Mouse (Mus musculus): Measurements from ENCODE around the gene Phlda3. TPM values are rescaled to one million over a fixed set of nuclear protein-coding genes. Genes with fewer than 3 reads are reported as not detected.

Phlda3 gene
- polyA plus RNA-seq, 1 experiment from 2014 or later = 82.0 TPM

DNA sequence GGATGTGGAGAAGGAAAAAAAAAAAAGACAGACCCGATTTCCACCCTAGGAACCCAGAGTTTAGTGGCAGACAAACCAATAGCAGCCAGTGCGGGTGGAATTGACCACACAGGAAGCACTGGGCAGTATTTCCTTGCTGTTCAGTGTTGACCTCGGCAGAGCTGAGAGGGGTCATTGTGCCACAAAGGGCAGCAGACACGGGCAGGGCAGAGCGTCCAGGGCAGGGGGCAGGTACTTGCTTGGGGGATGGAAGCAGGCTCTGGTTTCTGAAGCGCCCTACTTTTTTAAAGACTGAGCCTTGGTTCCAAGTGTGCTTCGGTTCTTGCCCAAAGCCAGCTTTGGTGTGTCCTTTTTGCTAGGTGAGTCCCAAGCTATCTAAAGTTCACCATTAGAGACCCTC, 4.3 kb downstream of the Phlda3 start:
- Histone ChIP-seq H3K4me3 (ENCODE audit: low read depth, low read length) (no peak overlapping the region), H3K27ac (ENCODE audit: low read length) (0 out of 2 replicates have a peak overlapping the region, but pooled peaks have one; percentile 51), H3K27me3 (replicated peaks; ENCODE audit: insufficient read depth, low read length) (no peaks in the 10 kb centered on the region), H3K4me1 (ENCODE audit: insufficient read depth, low read depth, low read length) (peaks cover 13% of the 10 kb centered on the region; the same call in 1 of the 2 replicates), H3K9me3 (ENCODE audit: low read length) (no peaks in the 10 kb centered on the region), H3K4me2 (replicated peaks; ENCODE audit: low read depth, low read length) (no peak overlapping the region), H3K9ac (replicated peaks; ENCODE audit: low read depth) (no peak overlapping the region), H3K36me3 (ENCODE audit: insufficient read depth, low read length) (no peaks in the 10 kb centered on the region)
- TF ChIP-seq EP300 (IDR thresholded peaks at IDR 0.05) (no peak), CTCF (IDR thresholded peaks at IDR 0.05) (no peak)
- 67% methylated on average over 7 of the region's 7 CpGs for WGBS
- ATAC-seq (no peak), DNase-seq (ENCODE audit: low spot score) (no peak)

DNA sequence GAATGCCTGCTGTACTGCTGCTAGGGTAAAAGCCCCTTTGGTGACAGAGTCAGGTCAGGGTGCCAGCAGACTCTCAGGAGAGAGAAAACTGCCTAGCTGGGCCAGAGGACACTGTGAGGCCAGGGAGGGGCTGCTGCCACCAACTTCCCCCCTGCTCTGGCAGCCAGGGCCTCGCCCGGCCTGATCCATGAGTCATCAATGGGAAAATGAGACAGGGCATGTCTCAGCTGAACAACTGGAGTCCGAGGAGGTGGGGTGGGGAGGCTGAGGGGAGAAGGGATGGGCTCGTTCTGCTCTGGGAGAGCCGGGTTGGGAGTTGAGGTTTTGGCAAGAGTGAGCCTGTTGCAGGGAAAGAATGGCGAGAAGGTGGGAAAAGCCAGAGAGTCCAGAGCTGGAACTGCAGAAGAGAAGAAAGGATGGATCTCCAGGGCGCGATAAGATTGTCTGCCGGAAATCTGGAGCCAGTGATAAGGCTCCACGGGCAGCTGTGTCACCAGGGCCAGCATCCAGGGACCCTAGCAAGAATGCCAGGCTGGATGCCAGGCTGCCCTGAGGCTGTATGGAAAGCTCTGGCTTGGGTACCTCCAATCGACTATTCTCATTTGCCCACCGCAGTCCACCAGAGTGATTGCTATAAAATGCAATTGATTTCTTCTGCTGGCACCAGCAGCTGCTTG, 5.1 kb downstream of the Phlda3 start:
- Histone ChIP-seq H3K36me3 (ENCODE audit: insufficient read depth, low read length) (no peaks in the 10 kb centered on the region), H3K4me1 (ENCODE audit: insufficient read depth, low read depth, low read length) (peaks cover 7% of the 10 kb centered on the region; the same call in 1 of the 2 replicates), H3K9me3 (ENCODE audit: low read length) (no peaks in the 10 kb centered on the region), H3K9ac (replicated peaks; ENCODE audit: low read depth) (no peak overlapping the region), H3K4me3 (ENCODE audit: low read depth, low read length) (no peak overlapping the region), H3K27me3 (replicated peaks; ENCODE audit: insufficient read depth, low read length) (no peaks in the 10 kb centered on the region), H3K27ac (ENCODE audit: low read length) (no peak overlapping the region), H3K4me2 (replicated peaks; ENCODE audit: low read depth, low read length) (no peak overlapping the region)
- no peak for TF ChIP-seq CTCF (IDR thresholded peaks at IDR 0.05)
- no peak; the same call in 1 of the 2 replicates for TF ChIP-seq EP300 (IDR thresholded peaks at IDR 0.05)
- ATAC-seq (peak; percentile 78), DNase-seq (ENCODE audit: low spot score) (peak; percentile 75)
- 45% methylated on average over 12 of the region's 12 CpGs for WGBS

- 75% methylated on average over 8 of the region's 8 CpGs for WGBS
- Histone ChIP-seq H3K4me1 (ENCODE audit: insufficient read depth, low read depth, low read length) (peaks cover 5% of the 10 kb centered on the region; the same call in 1 of the 2 replicates), H3K9me3 (ENCODE audit: low read length) (no peaks in the 10 kb centered on the region), H3K4me3 (ENCODE audit: low read depth, low read length) (no peak overlapping the region), H3K27ac (ENCODE audit: low read length) (no peak overlapping the region), H3K36me3 (ENCODE audit: insufficient read depth, low read length) (no peaks in the 10 kb centered on the region), H3K4me2 (replicated peaks; ENCODE audit: low read depth, low read length) (no peak overlapping the region), H3K9ac (replicated peaks; ENCODE audit: low read depth) (no peak overlapping the region), H3K27me3 (replicated peaks; ENCODE audit: insufficient read depth, low read length) (no peaks in the 10 kb centered on the region)
- no peak for ATAC-seq
- no peak for DNase-seq (ENCODE audit: low spot score)
- TF ChIP-seq EP300 (IDR thresholded peaks at IDR 0.05) (no peak), CTCF (IDR thresholded peaks at IDR 0.05) (no peak)
These were observed 5.7 kb downstream of the Phlda3 start for GRCm38 (mm10) chr1:135771573-135771970.

DNA sequence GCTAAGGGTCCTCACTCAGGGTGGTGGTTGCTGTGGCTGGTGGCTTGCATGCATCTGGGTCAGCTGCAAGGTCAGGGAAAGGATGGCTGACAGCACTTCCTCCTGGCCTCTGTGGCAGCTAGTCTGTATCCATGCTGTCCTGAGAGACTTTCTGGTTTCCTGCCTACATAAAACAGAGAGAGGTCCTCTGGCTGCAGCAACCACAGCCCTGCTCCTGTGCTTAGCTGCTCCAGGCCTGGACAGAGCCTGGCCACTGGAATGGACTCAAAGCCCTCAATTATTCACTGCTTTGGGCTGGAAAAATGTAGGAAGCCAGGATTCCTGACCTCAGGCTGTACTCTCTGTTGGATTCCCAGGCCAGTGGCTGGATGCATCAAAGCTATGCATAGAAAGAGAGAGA, 10.7 kb downstream of the Phlda3 start:
- TF ChIP-seq CTCF (IDR thresholded peaks at IDR 0.05) (no peak), EP300 (IDR thresholded peaks at IDR 0.05) (no peak)
- H3K27me3 ChIP-seq (replicated peaks; ENCODE audit: insufficient read depth, low read length) = no peaks in the 10 kb centered on the region
- H3K4me1 ChIP-seq (ENCODE audit: insufficient read depth, low read depth, low read length) = peaks cover 5% of the 10 kb centered on the region; the same call in 1 of the 2 replicates
- H3K9ac ChIP-seq (replicated peaks; ENCODE audit: low read depth) = no peak overlapping the region
- H3K27ac ChIP-seq (ENCODE audit: low read length) = no peak overlapping the region
- H3K4me3 ChIP-seq (ENCODE audit: low read depth, low read length) = no peak overlapping the region
- no peaks in the 10 kb centered on the region for H3K9me3 ChIP-seq (ENCODE audit: low read length)
- H3K36me3 ChIP-seq (ENCODE audit: insufficient read depth, low read length) = no peaks in the 10 kb centered on the region
- ATAC-seq (no peak), DNase-seq (ENCODE audit: low spot score) (no peak)
- no peak overlapping the region for H3K4me2 ChIP-seq (replicated peaks; ENCODE audit: low read depth, low read length)

DNA sequence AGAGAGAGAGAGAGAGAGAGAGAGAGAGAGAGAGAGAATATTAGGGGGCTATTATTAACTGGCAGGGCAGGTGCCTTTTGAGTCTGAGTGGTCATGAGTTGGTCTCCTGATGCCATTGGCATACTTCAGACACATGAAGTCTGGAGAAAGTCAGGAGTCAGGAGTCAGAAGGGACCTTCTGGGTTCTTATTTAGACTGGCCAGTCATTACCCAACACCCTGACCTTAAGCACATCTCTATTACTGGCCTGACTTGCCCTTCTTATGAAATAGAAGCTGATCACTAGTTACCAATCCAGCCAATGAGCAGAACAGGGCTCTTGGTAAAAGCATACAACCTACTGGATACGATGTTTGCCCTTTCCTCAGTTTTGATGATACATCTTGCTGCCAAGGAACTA, 11.1 kb downstream of the Phlda3 start:
- TF ChIP-seq CTCF (IDR thresholded peaks at IDR 0.05) (no peak), EP300 (IDR thresholded peaks at IDR 0.05) (no peak)

GRCm38 (mm10) chr1:135778780-135779535, 13.0 kb downstream of the Phlda3 start, which contains the start of gene Tnni1:
Gene Tnni1, plus strand, starts transcription at chr1:135779434.
- no peaks in the 10 kb centered on the region for H3K36me3 ChIP-seq (ENCODE audit: insufficient read depth, low read length)
- no peak within 1 kb of the TSS for H3K27ac ChIP-seq (ENCODE audit: low read length)
- 0 out of 2 replicates have a peak, but pooled peaks have one; percentile 24 for TF ChIP-seq EP300 (IDR thresholded peaks at IDR 0.05)
- no peak for TF ChIP-seq CTCF (IDR thresholded peaks at IDR 0.05)
- H3K9ac ChIP-seq (replicated peaks; ENCODE audit: low read depth) = no peak within 1 kb of the TSS
- H3K27me3 ChIP-seq (replicated peaks; ENCODE audit: insufficient read depth, low read length) = no peaks in the 10 kb centered on the region
- ATAC-seq (peak; percentile 46), DNase-seq (ENCODE audit: low spot score) (peak; percentile 57)
- 12% methylated on average over 21 of the region's 22 CpGs for WGBS
- no peaks in the 10 kb centered on the region for H3K9me3 ChIP-seq (ENCODE audit: low read length)
- no peak within 1 kb of the TSS for H3K4me2 ChIP-seq (replicated peaks; ENCODE audit: low read depth, low read length)
- peaks cover 5% of the 10 kb centered on the region; the same call in 1 of the 2 replicates for H3K4me1 ChIP-seq (ENCODE audit: insufficient read depth, low read depth, low read length)
- H3K4me3 ChIP-seq (ENCODE audit: low read depth, low read length) = no peak within 1 kb of the TSS

More for the DNA sequence above, 11.1 kb downstream of the Phlda3 start:
- Histone ChIP-seq H3K27ac (ENCODE audit: low read length) (no peak overlapping the region), H3K27me3 (replicated peaks; ENCODE audit: insufficient read depth, low read length) (no peaks in the 10 kb centered on the region), H3K4me2 (replicated peaks; ENCODE audit: low read depth, low read length) (no peak overlapping the region), H3K9ac (replicated peaks; ENCODE audit: low read depth) (no peak overlapping the region), H3K4me1 (ENCODE audit: insufficient read depth, low read depth, low read length) (peaks cover 5% of the 10 kb centered on the region; the same call in 1 of the 2 replicates), H3K36me3 (ENCODE audit: insufficient read depth, low read length) (no peaks in the 10 kb centered on the region), H3K9me3 (ENCODE audit: low read length) (no peaks in the 10 kb centered on the region), H3K4me3 (ENCODE audit: low read depth, low read length) (no peak overlapping the region)
- ATAC-seq (no peak), DNase-seq (ENCODE audit: low spot score) (no peak)
- 89% methylated on average over 1 of the region's 1 CpGs for WGBS
